Mouse (Mus musculus): Measurements from ENCODE around the gene Dclre1c.

Gene Dclre1c

DNA sequence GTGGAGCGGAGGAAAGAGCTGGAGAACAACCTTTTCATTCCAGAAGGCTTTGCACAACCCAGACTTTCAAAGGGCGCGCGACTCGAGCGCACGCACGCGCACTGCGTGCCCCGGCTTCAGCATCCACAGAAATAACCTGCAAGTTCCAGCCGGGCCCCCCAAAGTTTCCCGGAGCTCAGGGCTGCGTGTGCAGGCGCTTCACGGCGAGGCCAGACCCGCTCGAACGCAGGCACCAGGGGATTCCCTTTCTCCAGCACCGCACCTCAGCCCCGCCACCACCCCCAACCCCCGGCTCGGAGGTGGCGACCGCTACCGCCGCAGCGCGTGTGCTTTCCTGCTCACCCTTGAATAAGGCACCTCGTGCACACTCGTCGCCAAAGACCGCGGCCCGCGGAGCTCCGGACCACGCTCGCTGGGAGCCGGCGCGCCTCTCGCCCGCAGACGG, 50.5 kb downstream of the Dclre1c start:
- peak; percentile 72 to 86 for DNase-seq (ENCODE audit: inconsistent age in 2 of 2, low spot score in 1 of 2)

GRCm38 (mm10) chr2:3474861-3475283, 50.9 kb downstream of the Dclre1c start, which contains the start of gene Suv39h2:
Suv39h2 (minus strand) TSS chr2:3475031.
- DNase-seq (ENCODE audit: inconsistent age in 2 of 2, low spot score in 1 of 2) = peak; percentile 98 to 99

DNA sequence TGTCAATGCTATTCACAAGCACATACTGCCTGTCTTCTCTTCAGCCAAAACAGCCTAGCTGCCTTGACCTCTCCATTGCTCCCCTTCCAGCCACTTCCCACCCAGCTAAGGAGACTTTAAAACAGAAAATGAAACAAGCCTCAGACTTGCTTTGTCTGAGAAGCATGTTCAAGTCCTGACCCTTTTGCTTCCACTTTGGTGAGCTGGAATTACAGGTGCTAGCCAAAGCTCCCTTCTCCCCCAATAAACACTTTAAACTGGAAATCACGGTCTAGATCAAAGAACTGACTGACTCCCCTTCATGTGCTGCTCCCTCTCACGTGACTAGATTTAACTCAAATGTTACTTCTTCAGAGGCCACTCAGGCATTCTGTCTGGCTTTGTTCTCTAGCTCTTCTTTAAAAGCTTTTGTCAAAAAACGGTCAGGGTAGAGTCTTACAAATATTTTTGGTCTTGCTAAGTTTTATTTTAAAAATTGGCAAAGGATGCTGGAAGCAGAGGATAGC, 51.9 kb downstream of the Dclre1c start:
- DNase-seq (ENCODE audit: inconsistent age in 2 of 2, low spot score in 1 of 2) = no peak

- DNase-seq (ENCODE audit: inconsistent age in 2 of 2, low spot score in 1 of 2) = no peak
Observed at GRCm38 (mm10) chr2:3480239-3480638, 56.3 kb downstream of the Dclre1c start.

GRCm38 (mm10) chr2:3489816-3490215, 65.9 kb downstream of the Dclre1c start:
- DNase-seq (ENCODE audit: inconsistent age in 2 of 2, low spot score in 1 of 2) = no peak

DNA sequence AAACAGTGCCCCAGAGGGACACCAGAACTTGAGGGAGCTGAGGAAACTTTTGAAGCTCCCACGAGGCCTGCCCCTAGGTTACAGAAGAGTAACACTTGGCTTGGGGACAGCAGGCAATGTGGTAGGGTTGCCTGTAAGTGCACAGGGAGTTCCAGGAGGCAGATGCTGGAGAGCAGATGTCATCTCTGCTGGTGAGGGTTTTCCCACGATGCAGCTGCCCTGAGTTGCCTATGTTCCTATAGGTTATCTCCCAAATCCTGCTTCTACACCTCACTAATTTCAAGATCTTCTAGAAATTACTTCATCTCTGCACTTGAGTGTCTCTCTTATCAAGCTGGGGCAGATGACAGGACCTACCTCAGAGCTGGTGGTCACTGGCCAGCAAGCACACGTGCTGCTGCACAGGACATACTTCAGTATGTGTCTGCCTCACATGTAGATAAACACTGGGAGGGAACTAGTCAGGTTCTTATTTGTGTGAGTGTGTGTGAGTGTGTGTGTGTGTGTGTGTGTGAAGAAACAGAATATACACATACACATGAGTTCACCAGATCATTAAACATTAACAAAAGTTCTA, 70.0 kb downstream of the Dclre1c start:
- DNase-seq (ENCODE audit: inconsistent age in 2 of 2, low spot score in 1 of 2) = peak in 1 of 2 experiments; percentile 15

GRCm38 (mm10) chr2:3499543-3499942, 75.6 kb downstream of the Dclre1c start:
- no peak for DNase-seq (ENCODE audit: inconsistent age in 2 of 2, low spot score in 1 of 2)

- no peak for DNase-seq (ENCODE audit: inconsistent age in 2 of 2, low spot score in 1 of 2)
Observed at GRCm38 (mm10) chr2:3500886-3501285, 77.0 kb downstream of the Dclre1c start.

DNA sequence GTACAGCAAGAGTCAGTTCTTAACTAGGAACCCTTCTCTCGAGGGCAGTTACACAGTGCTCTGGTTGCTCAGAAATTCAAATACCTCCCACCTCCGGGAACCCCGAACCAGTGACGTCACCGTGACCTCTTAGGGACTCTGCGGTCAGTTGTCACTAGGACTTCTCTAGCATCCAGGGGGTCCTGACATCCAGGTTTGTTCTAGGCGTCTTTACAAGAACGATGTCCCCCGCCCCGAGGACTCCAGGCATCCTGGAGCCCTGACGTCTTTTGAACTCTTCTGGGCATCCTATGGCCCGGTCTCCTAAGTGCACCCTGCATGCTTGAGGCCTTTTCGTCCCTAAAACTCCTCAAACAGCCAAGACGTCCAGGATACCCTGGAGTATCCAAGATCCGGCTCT, 88.1 kb downstream of the Dclre1c start:
- peak in 1 of 2 experiments; percentile 43 for DNase-seq (ENCODE audit: inconsistent age in 2 of 2, low spot score in 1 of 2)

DNA sequence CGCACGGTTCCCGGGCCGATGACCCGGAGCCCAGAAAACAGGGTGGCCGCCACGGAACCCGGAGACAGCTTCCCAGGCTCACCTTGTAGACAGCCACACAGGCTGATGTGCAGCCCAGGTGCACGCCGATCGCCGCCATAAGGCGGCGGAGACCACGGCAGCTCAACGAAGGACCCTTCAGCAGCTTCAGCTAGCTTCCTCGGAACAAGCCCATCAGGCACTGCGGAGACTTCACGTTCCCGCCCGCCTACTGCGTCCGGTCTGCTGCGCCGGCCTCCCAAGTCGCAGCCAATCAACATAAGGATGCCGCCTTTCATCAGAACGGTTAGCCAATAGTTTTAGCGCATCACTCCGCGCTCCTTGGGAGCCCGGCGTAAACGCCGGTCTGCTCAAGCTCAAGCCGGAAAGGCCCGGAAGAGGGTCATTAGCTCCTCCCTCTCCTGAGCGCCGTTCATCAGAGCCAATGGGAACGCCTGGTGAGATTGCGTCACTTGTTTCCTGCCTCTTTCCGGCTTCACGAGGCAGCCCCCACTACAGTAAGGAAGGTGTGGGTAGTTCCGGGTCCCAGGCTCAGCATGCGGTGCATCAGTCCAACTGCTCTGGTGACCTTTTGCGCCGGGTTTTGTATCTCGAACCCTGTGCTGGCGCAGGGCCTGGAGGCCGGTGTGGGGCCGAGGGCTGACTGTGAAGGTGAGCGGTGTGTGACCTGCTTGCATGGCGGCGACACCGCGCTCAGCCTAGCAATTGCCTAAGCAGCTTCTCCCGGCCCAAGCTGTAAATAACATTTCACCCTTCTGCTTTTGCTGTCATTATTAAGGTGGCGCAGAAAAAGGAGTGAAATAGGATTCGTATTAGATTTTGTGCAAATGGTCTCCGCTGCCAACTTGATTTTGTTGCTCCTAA, 88.9 kb downstream of the Dclre1c start, which contains the start of the genes Gm45902, Hspa14 and Cdnf:
Gm45902 (minus strand) TSS at position 239 of the 903 bp plus-strand sequence.
Hspa14 (minus strand) TSS at position 263 of the 903 bp plus-strand sequence.
Cdnf (plus strand) TSS at position 479 of the 903 bp plus-strand sequence.
- DNase-seq (ENCODE audit: inconsistent age in 2 of 2, low spot score in 1 of 2) = peak; percentile 97 to 99
